Mouse (Mus musculus) layer of hippocampus, adult 9-10 months (tissue): ENCODE measurements around the gene Tmem41b.

Experiments
- DNase-seq: peaks from one replicate; pipeline ENCODE4 v3.0.0; 2022; ENCODE audit warnings: low spot score

Gene Tmem41b

DNA sequence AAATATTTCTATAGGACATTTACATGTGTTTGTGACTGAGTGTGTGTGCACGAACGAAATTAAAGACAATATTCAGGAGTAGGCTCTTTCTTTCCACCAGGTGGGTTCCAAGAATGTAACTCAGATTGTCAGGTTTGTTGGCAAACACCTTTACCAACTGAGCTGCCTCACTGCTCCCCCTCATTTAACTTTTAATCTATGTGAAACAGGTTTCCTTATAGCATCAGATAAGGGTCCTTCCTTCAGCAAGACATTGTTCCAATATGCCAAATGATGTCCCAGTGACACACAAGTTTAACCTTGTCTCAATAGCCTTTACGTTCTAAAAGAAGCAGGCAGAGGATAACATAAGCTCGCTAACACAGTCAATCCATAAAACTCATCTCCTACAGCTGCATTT lies 63.8 kb downstream of the Tmem41b start:
- no peak for DNase-seq
